Mouse (Mus musculus) intestine, embryonic 15.5 days (tissue): ENCODE results near the gene Ttll5. TPM values are rescaled to one million over a fixed set of nuclear protein-coding genes. Genes with fewer than 3 reads are reported as not detected.

Experiments
- ATAC-seq: fragments of 200-750 bp; cut with Nextera tagmentation; 2 replicates; pipeline ENCODE4 v1.8.0; 2017; ENCODE audit warnings: moderate TSS enrichment, moderate library complexity
- H3K27ac ChIP-seq: fragments of 300-500 bp; sonication (generic); 2 replicates; pipeline ENCODE4 v1.5.1; 2015; ENCODE audit warnings: mild to moderate bottlenecking, inconsistent platforms
- H3K27me3 ChIP-seq: fragments of 300-500 bp; sonication (generic); replicated peaks from 2 replicates; pipeline ENCODE4 v1.6.1; 2015; ENCODE audit warnings: inconsistent platforms
- H3K36me3 ChIP-seq: fragments of 300-500 bp; sonication (generic); 2 replicates; pipeline ENCODE4 v1.6.1; 2015; ENCODE audit warnings: inconsistent platforms
- H3K4me1 ChIP-seq: fragments of 300-500 bp; sonication (generic); replicated peaks from 2 replicates; pipeline ENCODE4 v1.6.1; 2015; ENCODE audit warnings: inconsistent platforms
- H3K4me2 ChIP-seq: fragments of 300-500 bp; sonication (generic); replicated peaks from 2 replicates; pipeline ENCODE4 v1.6.1; 2015; ENCODE audit warnings: mild to moderate bottlenecking, inconsistent platforms
- H3K4me3 ChIP-seq: fragments of 300-500 bp; sonication (generic); replicated peaks from 2 replicates; pipeline ENCODE4 v1.5.1; 2015; ENCODE audit warnings: inconsistent platforms
- H3K9ac ChIP-seq: fragments of 300-500 bp; sonication (generic); 2 replicates; pipeline ENCODE4 v1.6.1; 2015; ENCODE audit warnings: inconsistent platforms
- H3K9me3 ChIP-seq: fragments of 300-500 bp; sonication (generic); 2 replicates; pipeline ENCODE4 v1.6.1; 2016; ENCODE audit warnings: inconsistent platforms
- WGBS: fragments of 180-500 bp; shearing (Covaris S2); methylation state at CpG from one replicate; pipeline ENCODE4 v1.1.7; 2015; 5-methylcytosine and 5-hydroxymethylcytosine counted together
- polyA plus RNA-seq: library from polyadenylated mRNA; unstranded; fragments of >200 nt; fragmentation: Nextera tagmentation; extraction: Ambion mirVana; gene quantifications from 2 replicates; pipeline ENCODE4 v1.2.1, GENCODE M21; 2015

Ttll5 gene
- polyA plus RNA-seq, 1 experiment from 2014 or later: 9.0 TPM

DNA sequence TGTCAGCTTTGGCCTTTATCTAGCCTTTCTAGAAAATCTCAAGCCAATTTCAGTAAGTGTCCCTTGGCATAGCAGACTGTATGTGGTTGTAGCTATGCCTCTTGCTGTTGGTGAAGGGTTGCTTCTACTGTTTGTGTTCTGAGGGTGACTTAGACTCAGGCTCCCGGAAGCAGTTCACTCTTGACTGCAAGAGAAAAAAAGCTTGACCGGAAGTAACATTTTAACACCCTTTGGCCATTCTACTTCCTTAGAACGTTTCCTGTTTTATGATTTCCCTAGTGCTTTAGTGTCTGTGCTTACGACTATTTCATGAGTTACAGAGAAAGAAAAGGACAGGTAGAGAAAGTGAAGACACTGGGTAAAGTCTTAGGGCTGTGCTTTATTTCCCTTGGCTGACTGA lies 161.1 kb downstream of the Ttll5 start:
- no peak for ATAC-seq
- Histone ChIP-seq H3K4me1 (no peaks in the 10 kb centered on the region), H3K9ac (no peak overlapping the region), H3K27ac (no peak overlapping the region), H3K4me3 (no peak overlapping the region), H3K9me3 (no peaks in the 10 kb centered on the region), H3K4me2 (no peak overlapping the region), H3K36me3 (no peaks in the 10 kb centered on the region), H3K27me3 (no peaks in the 10 kb centered on the region)
- WGBS: 71% methylated on average over 4 of the region's 4 CpGs

- Histone ChIP-seq H3K36me3 (no peaks in the 10 kb centered on the region), H3K27ac (no peak overlapping the region), H3K4me2 (no peak overlapping the region), H3K27me3 (no peaks in the 10 kb centered on the region), H3K9me3 (no peaks in the 10 kb centered on the region), H3K9ac (no peak overlapping the region), H3K4me3 (no peak overlapping the region), H3K4me1 (no peaks in the 10 kb centered on the region)
- 67% methylated on average over 7 of the region's 7 CpGs for WGBS
- ATAC-seq: no peak
Observed at GRCm38 (mm10) chr12:85986024-85986423, 161.6 kb downstream of the Ttll5 start.

- Histone ChIP-seq H3K27me3 (no peaks in the 10 kb centered on the region), H3K9ac (no peak overlapping the region), H3K4me2 (no peak overlapping the region), H3K36me3 (no peaks in the 10 kb centered on the region), H3K4me1 (no peaks in the 10 kb centered on the region), H3K9me3 (no peaks in the 10 kb centered on the region), H3K27ac (no peak overlapping the region), H3K4me3 (no peak overlapping the region)
- no peak for ATAC-seq
- WGBS: 54% methylated on average over 13 of the region's 13 CpGs
Observed at GRCm38 (mm10) chr12:85986540-85987443, 162.3 kb downstream of the Ttll5 start.

GRCm38 (mm10) chr12:85987444-85987889 lies 163.0 kb downstream of the Ttll5 start:
- Histone ChIP-seq H3K4me2 (no peak overlapping the region), H3K36me3 (no peaks in the 10 kb centered on the region), H3K27ac (no peak overlapping the region), H3K27me3 (no peaks in the 10 kb centered on the region), H3K4me3 (no peak overlapping the region), H3K9ac (no peak overlapping the region), H3K4me1 (no peaks in the 10 kb centered on the region), H3K9me3 (no peaks in the 10 kb centered on the region)
- no peak for ATAC-seq
- 82% methylated on average over 5 of the region's 5 CpGs for WGBS

- Histone ChIP-seq H3K27me3 (no peaks in the 10 kb centered on the region), H3K27ac (no peak overlapping the region), H3K4me2 (no peak overlapping the region), H3K36me3 (no peaks in the 10 kb centered on the region), H3K4me1 (no peaks in the 10 kb centered on the region), H3K9me3 (no peaks in the 10 kb centered on the region), H3K4me3 (no peak overlapping the region), H3K9ac (no peak overlapping the region)
- WGBS: 92% methylated on average over 4 of the region's 4 CpGs
- ATAC-seq: no peak
Observed at GRCm38 (mm10) chr12:85988121-85988520, 163.7 kb downstream of the Ttll5 start.

- Histone ChIP-seq H3K9me3 (no peaks in the 10 kb centered on the region), H3K9ac (no peak overlapping the region), H3K36me3 (no peaks in the 10 kb centered on the region), H3K4me3 (no peak overlapping the region), H3K27ac (no peak overlapping the region), H3K27me3 (no peaks in the 10 kb centered on the region), H3K4me1 (no peaks in the 10 kb centered on the region), H3K4me2 (no peak overlapping the region)
- WGBS: 52% methylated on average over 4 of the region's 4 CpGs
- no peak for ATAC-seq
Observed at GRCm38 (mm10) chr12:85988818-85989377, 164.4 kb downstream of the Ttll5 start.

DNA sequence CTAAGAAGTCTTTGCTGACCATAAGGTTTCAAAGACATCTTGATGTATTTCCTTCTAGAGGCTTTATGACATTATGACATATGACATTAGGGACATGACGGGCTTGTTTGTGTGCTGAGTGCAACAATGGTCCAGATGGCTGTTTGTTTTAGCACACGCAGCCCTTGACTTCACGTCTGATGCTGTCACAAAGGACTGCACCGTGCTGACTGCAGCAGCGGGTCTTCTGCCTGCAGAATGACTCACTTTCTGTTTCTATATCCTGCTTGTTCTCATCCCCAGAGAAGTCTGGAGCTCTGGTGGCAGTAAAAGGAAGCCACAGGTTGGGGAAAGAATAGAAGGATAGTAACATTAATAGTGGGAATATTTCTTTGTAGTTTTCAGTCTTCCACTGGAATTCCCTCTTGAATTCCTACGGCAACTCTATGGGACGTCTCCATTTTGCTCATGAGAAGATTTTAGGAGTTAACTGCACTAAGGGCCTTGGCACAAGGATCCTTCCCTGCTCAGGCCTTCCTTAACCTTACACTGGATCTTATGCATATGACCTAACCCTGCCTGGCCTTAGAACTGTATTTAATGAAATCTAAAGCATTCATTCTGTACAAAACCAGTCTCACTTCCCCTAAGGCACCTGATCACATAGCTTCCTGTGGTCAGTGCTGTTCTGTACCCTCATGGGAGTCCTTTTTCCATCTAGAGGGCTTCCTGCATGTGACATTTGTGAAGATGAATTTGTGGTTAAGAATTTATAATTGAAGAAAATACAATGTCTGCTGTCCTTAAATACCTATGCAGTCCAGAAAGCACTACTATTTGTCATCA lies 167.8 kb downstream of the Ttll5 start:
- no peak overlapping the region for H3K4me2 ChIP-seq
- H3K36me3 ChIP-seq: no peaks in the 10 kb centered on the region
- no peak for ATAC-seq
- no peak overlapping the region for H3K9ac ChIP-seq
- H3K4me3 ChIP-seq: no peak overlapping the region
- no peak overlapping the region for H3K27ac ChIP-seq
- 56% methylated on average over 7 of the region's 7 CpGs for WGBS
- H3K9me3 ChIP-seq: no peaks in the 10 kb centered on the region
- H3K27me3 ChIP-seq: no peaks in the 10 kb centered on the region
- H3K4me1 ChIP-seq: no peaks in the 10 kb centered on the region

- H3K36me3 ChIP-seq: no peaks in the 10 kb centered on the region
- no peaks in the 10 kb centered on the region for H3K4me1 ChIP-seq
- H3K27me3 ChIP-seq: no peaks in the 10 kb centered on the region
- no peak overlapping the region for H3K4me2 ChIP-seq
- ATAC-seq: no peak
- no peak overlapping the region for H3K4me3 ChIP-seq
- 85% methylated on average over 2 of the region's 2 CpGs for WGBS
- no peak overlapping the region for H3K9ac ChIP-seq
- no peak overlapping the region for H3K27ac ChIP-seq
- H3K9me3 ChIP-seq: no peaks in the 10 kb centered on the region
Observed at GRCm38 (mm10) chr12:85992838-85993234, 168.4 kb downstream of the Ttll5 start.

- Histone ChIP-seq H3K9ac (no peak overlapping the region), H3K9me3 (no peaks in the 10 kb centered on the region), H3K27ac (no peak overlapping the region), H3K4me1 (no peaks in the 10 kb centered on the region), H3K4me2 (no peak overlapping the region), H3K36me3 (no peaks in the 10 kb centered on the region), H3K27me3 (no peaks in the 10 kb centered on the region), H3K4me3 (no peak overlapping the region)
- WGBS: 66% methylated on average over 5 of the region's 5 CpGs
- no peak for ATAC-seq
Observed at GRCm38 (mm10) chr12:85993790-85994360, 169.4 kb downstream of the Ttll5 start.

DNA sequence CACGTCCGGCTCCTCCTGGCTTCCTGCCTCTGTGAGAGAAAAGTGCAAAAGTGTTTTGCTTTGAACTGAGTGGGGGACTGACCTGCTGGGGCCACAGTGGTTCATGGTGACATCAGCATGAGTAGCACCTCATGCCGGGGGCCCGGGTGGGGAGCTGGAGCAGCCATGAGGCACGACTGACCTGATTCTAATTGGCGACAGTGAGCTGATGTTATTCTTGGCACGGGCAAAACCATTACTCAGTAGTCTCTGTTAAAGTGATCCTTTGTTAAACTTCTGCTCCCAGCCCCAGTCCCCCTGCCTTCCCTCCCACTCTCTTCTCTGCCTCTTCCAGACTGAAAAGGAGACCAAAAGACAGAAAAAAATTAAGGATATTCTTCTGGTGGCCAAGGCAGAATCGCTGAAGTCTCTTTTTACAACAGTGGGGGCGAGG lies 176.2 kb downstream of the Ttll5 start:
- peak overlapping the region; percentile 76 for H3K27ac ChIP-seq
- H3K4me2 ChIP-seq: 0 out of 2 replicates have a peak overlapping the region, but pooled peaks have one; percentile 22
- peaks cover 14% of the 10 kb centered on the region for H3K4me1 ChIP-seq
- ATAC-seq: peak; percentile 76
- H3K9me3 ChIP-seq: no peaks in the 10 kb centered on the region
- WGBS: 29% methylated on average over 9 of the region's 9 CpGs
- H3K4me3 ChIP-seq: no peak overlapping the region
- H3K9ac ChIP-seq: no peak overlapping the region
- no peaks in the 10 kb centered on the region for H3K36me3 ChIP-seq
- no peaks in the 10 kb centered on the region for H3K27me3 ChIP-seq

DNA sequence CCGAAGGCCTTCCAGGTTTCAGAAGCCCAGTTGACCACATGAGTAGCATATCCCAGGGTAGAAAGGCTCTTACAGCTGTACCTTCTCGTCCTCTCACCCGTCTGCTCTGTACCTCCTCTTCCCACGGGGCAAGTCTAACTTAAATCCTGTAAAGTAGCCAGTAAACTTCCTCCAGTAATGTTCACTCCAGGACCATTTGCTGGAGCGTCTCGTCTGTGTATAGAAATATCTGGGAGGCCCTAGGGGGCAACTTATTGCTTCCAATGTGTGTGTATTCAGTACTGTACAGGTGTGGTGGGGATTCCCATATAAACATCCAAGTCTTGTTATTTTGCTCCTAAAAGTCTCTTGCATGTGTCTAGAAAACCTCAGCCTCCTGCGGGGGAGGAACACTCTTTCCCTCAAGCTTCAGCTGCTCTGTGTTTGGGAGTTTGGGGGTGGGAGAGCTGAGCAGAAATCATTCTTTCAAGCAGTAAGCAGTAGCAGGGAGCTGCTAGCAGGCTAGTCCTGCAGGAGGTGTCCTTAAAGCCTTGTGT lies 176.7 kb downstream of the Ttll5 start:
- ATAC-seq: peak; percentile 36; the same call in 1 of the 2 replicates
- no peak overlapping the region for H3K4me3 ChIP-seq
- H3K27me3 ChIP-seq: no peaks in the 10 kb centered on the region
- peak overlapping the region; percentile 76 for H3K27ac ChIP-seq
- H3K4me2 ChIP-seq: no peak overlapping the region
- H3K9me3 ChIP-seq: no peaks in the 10 kb centered on the region
- no peaks in the 10 kb centered on the region for H3K36me3 ChIP-seq
- no peak overlapping the region for H3K9ac ChIP-seq
- WGBS: 46% methylated on average over 7 of the region's 7 CpGs
- peaks cover 14% of the 10 kb centered on the region for H3K4me1 ChIP-seq

GRCm38 (mm10) chr12:86004627-86005026 lies 180.2 kb downstream of the Ttll5 start:
- 90% methylated on average over 3 of the region's 3 CpGs for WGBS
- Histone ChIP-seq H3K9ac (no peak overlapping the region), H3K4me1 (peaks cover 22% of the 10 kb centered on the region), H3K4me2 (no peak overlapping the region), H3K27ac (no peak overlapping the region), H3K9me3 (no peaks in the 10 kb centered on the region), H3K4me3 (no peak overlapping the region), H3K27me3 (no peaks in the 10 kb centered on the region), H3K36me3 (no peaks in the 10 kb centered on the region)
- no peak for ATAC-seq
